Mouse (Mus musculus) myocyte (in vitro differentiated cells): Measurements from ENCODE around the gene Ssh2.

Experiments
- CEBPB ChIP-seq: IDR thresholded peaks from 2 replicates; pipeline ENCODE4 v1.6.1; 2011; ENCODE audit warnings: mild to moderate bottlenecking, moderate library complexity; ENCODE audit not compliant: poor library complexity, insufficient read depth, severe bottlenecking
- E2F4 ChIP-seq: IDR thresholded peaks from one replicate; pipeline ENCODE4 v1.6.1; 2011; ENCODE audit warnings: mild to moderate bottlenecking, control low read depth, moderate library complexity; ENCODE audit not compliant: insufficient read depth
- MAX ChIP-seq: IDR thresholded peaks from one replicate; pipeline ENCODE4 v1.6.1; 2011; ENCODE audit warnings: low read depth, mild to moderate bottlenecking, control low read depth
- POLR2A ChIP-seq: IDR thresholded peaks from one replicate; pipeline ENCODE4 v1.6.1; 2011; ENCODE audit warnings: low read depth, mild to moderate bottlenecking, control low read depth, moderate library complexity; ENCODE audit not compliant: insufficient read length
- POLR2AphosphoS2 ChIP-seq: IDR thresholded peaks from one replicate; pipeline ENCODE4 v1.6.1; 2011; ENCODE audit warnings: low read depth, control low read depth; ENCODE audit not compliant: insufficient read length
- TCF12 ChIP-seq: IDR thresholded peaks from one replicate; pipeline ENCODE4 v1.6.1; 2011; ENCODE audit warnings: mild to moderate bottlenecking, control low read depth; ENCODE audit not compliant: poor library complexity, insufficient read depth, severe bottlenecking

DNA sequence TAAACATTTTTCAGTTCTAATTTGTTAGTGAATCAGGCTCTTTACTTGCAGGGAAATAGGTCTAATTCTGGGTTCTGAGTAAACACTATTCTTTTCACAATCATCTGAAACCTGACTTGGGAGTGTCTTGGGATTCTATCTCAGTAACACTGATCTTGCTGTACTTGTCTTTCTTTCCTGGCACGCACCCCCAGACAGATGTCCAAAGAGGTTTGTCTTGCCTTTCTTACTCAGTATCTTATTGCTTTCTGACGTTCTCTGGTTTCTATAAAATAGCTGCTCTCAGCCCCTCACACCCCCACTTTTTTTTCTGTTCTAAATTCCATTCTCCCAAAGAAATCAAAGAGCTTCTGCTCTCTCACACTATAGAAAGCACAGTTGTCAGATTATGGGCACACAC is 51.3 kb downstream of the Ssh2 start:
- no peak for TF ChIP-seq POLR2A
- no peak for TF ChIP-seq E2F4
- no peak for TF ChIP-seq TCF12
- TF ChIP-seq MAX = no peak
- no peak for TF ChIP-seq POLR2AphosphoS2
- no peak for TF ChIP-seq CEBPB
